10 mouse cellular contexts compared by ENCODE assay signal in genomic region chr10:25313856-25314584, GRCm38 (mm10). TPM values are rescaled to one million over a fixed set of nuclear protein-coding genes. Genes with fewer than 3 reads are reported as not detected.
DNase-seq lines count a peak whose midpoint lies in the region; ATAC-seq lines count a peak whose summit lies in the region.
"Had no signal": no experiment of that assay in that cellular context is flagged by ENCODE, and none has a peak within 500 bp of the region (broad histone marks: within the 10 kb centered on the region; RNA-seq: fewer than 3 reads in every experiment).

No protein-coding gene starts in this region.

- peak; percentile 36 for DNase-seq in forebrain, embryonic 10.5 days (ENCODE audit: extremely low spot score, low spot score)
- no peak for DNase-seq in lung, postnatal 4 days
- DNase-seq in limb, embryonic 10.5 days (ENCODE audit: low spot score) = peak; percentile 45
- DNase-seq in ovary, postnatal 36 days (ENCODE audit: low spot score) = no peak
- DNase-seq: kidney, adult 11 months; lung, adult 2 months had no signal

- H3K4me2 ChIP-seq in forebrain, embryonic 15.5 days (replicated peaks) = no peak overlapping the region; the same call in 1 of the 2 replicates
- H3K4me2 ChIP-seq in lung, embryonic 16.5 days (ENCODE audit: low read depth, low read length) = peak overlapping the region; percentile 32
- H3K4me2 ChIP-seq in stomach, embryonic 14.5 days (replicated peaks; ENCODE audit: low read depth, low read length) = peak overlapping the region; percentile 7; the same call in 1 of the 2 replicates

- no peak overlapping the region for H3K27ac ChIP-seq in forebrain, embryonic 10.5 days
- no peak overlapping the region for H3K27ac ChIP-seq in forebrain, embryonic 15.5 days (replicated peaks)
- no peak overlapping the region for H3K27ac ChIP-seq in lung, embryonic 16.5 days (ENCODE audit: low read length)
- H3K27ac ChIP-seq in limb, embryonic 10.5 days = no peak overlapping the region
- H3K27ac ChIP-seq in stomach, embryonic 14.5 days (ENCODE audit: low read length) = no peak overlapping the region

- H3K9ac ChIP-seq in forebrain, embryonic 15.5 days (replicated peaks) = no peak overlapping the region
- H3K9ac ChIP-seq in lung, embryonic 16.5 days (ENCODE audit: low read length) = no peak overlapping the region
- no peak overlapping the region for H3K9ac ChIP-seq in stomach, embryonic 14.5 days (replicated peaks; ENCODE audit: low read depth, low read length)

- WGBS in forebrain, embryonic 10.5 days = 4% methylated on average over 17 of the region's 17 CpGs
- 10% methylated on average over 17 of the region's 17 CpGs for WGBS in forebrain, embryonic 15.5 days
- WGBS in lung, embryonic 16.5 days = 24% methylated on average over 17 of the region's 17 CpGs
- 8% methylated on average over 17 of the region's 17 CpGs for WGBS in limb, embryonic 10.5 days
- WGBS in stomach, embryonic 14.5 days = 21% methylated on average over 17 of the region's 17 CpGs

- no peaks in the 10 kb centered on the region for H3K36me3 ChIP-seq in forebrain, embryonic 10.5 days (replicated peaks)
- no peaks in the 10 kb centered on the region for H3K36me3 ChIP-seq in forebrain, embryonic 15.5 days
- H3K36me3 ChIP-seq in lung, embryonic 16.5 days (ENCODE audit: control insufficient read depth, insufficient read depth, low read length) = no peaks in the 10 kb centered on the region
- no peaks in the 10 kb centered on the region for H3K36me3 ChIP-seq in limb, embryonic 10.5 days
- H3K36me3 ChIP-seq in stomach, embryonic 14.5 days (ENCODE audit: control insufficient read depth, insufficient read depth, low read length) = no peaks in the 10 kb centered on the region

- H3K9me3 ChIP-seq in forebrain, embryonic 10.5 days = no peaks in the 10 kb centered on the region
- no peaks in the 10 kb centered on the region for H3K9me3 ChIP-seq in forebrain, embryonic 15.5 days
- H3K9me3 ChIP-seq in lung, embryonic 16.5 days (ENCODE audit: control insufficient read depth, low read length) = no peaks in the 10 kb centered on the region
- H3K9me3 ChIP-seq in limb, embryonic 10.5 days (replicated peaks) = no peaks in the 10 kb centered on the region
- no peaks in the 10 kb centered on the region for H3K9me3 ChIP-seq in stomach, embryonic 14.5 days (ENCODE audit: control insufficient read depth, low read depth, low read length)

- H3K27me3 ChIP-seq in forebrain, embryonic 10.5 days (ENCODE audit: poor library complexity, severe bottlenecking) = 0 out of 2 replicates have a peak, but pooled peaks cover 8% of the 10 kb centered on the region
- no peaks in the 10 kb centered on the region for H3K27me3 ChIP-seq in forebrain, embryonic 15.5 days
- H3K27me3 ChIP-seq in lung, embryonic 16.5 days (ENCODE audit: control insufficient read depth, insufficient read depth, low read depth, low read length) = no peaks in the 10 kb centered on the region
- 0 out of 2 replicates have a peak, but pooled peaks cover 4% of the 10 kb centered on the region for H3K27me3 ChIP-seq in limb, embryonic 10.5 days (ENCODE audit: low read depth, poor library complexity, severe bottlenecking)
- H3K27me3 ChIP-seq in stomach, embryonic 14.5 days (ENCODE audit: control insufficient read depth, insufficient read depth, low read length) = no peaks in the 10 kb centered on the region

- H3K4me3 ChIP-seq in forebrain, embryonic 10.5 days = 0 out of 2 replicates have a peak overlapping the region, but pooled peaks have one; percentile 3
- no peak overlapping the region for H3K4me3 ChIP-seq in forebrain, embryonic 15.5 days
- no peak overlapping the region for H3K4me3 ChIP-seq in lung, embryonic 16.5 days (ENCODE audit: low read length)
- peak overlapping the region; percentile 14; the same call in 1 of the 2 replicates for H3K4me3 ChIP-seq in limb, embryonic 10.5 days
- no peak overlapping the region for H3K4me3 ChIP-seq in stomach, embryonic 14.5 days (ENCODE audit: low read depth, low read length)

- peaks cover 36% of the 10 kb centered on the region for H3K4me1 ChIP-seq in forebrain, embryonic 10.5 days
- H3K4me1 ChIP-seq in forebrain, embryonic 15.5 days = peaks cover 12% of the 10 kb centered on the region
- H3K4me1 ChIP-seq in lung, embryonic 16.5 days (replicated peaks; ENCODE audit: control insufficient read depth, insufficient read depth, low read length) = peaks cover 12% of the 10 kb centered on the region
- peaks cover 14% of the 10 kb centered on the region for H3K4me1 ChIP-seq in limb, embryonic 10.5 days
- no peaks in the 10 kb centered on the region for H3K4me1 ChIP-seq in stomach, embryonic 14.5 days (ENCODE audit: control insufficient read depth, insufficient read depth, low read length)

- ATAC-seq in forebrain, embryonic 15.5 days (replicated peaks) = no peak
- no peak for ATAC-seq in lung, embryonic 16.5 days (ENCODE audit: low read depth)
- ATAC-seq in stomach, embryonic 14.5 days (ENCODE audit: insufficient number of reproducible peaks, insufficient read depth, low FRiP score, low read depth) = no peak
- ATAC-seq in erythroid progenitor cell, adult 5-6 weeks (replicated peaks; ENCODE audit: low FRiP score, poor library complexity, severe bottlenecking) = no peak

RNA-seq across cellular contexts. Expression of gene Akap7, which starts 6.3 kb away (rescaled TPM):
- 15.1 and 16.4 TPM in 2 replicates for polyA plus RNA-seq in forebrain, embryonic 10.5 days (2016; fragmentation: Nextera tagmentation; extraction: Ambion mirVana)
- 24.5 and 28.3 TPM in 2 replicates for polyA plus RNA-seq in forebrain, embryonic 15.5 days (2015; fragmentation: Nextera tagmentation; extraction: Ambion mirVana)
- 18.9 and 20.1 TPM in 2 replicates for polyA plus RNA-seq in lung, embryonic 16.5 days (2015; fragmentation: Nextera tagmentation; extraction: Ambion mirVana)
- polyA plus RNA-seq in limb, embryonic 10.5 days (2016; fragmentation: Nextera tagmentation; extraction: Ambion mirVana) = 18.5 and 21.3 TPM in 2 replicates
- polyA plus RNA-seq in stomach, embryonic 14.5 days (2014; fragmentation: Nextera tagmentation; extraction: Ambion mirVana) = 23.6 and 30.1 TPM in 2 replicates
- total RNA-seq in erythroid progenitor cell, adult 5-6 weeks (2015; ENCODE audit: low replicate concordance) = 77.8 and 87.2 TPM in 2 replicates
- 80.0 and 82.3 TPM in 2 replicates for total RNA-seq in erythroid progenitor cell, adult 5-6 weeks (2017; ENCODE audit: low replicate concordance)

RNA-seq across cellular contexts. Expression of gene Epb41l2, which starts 45.6 kb away (rescaled TPM):
- 42.7 and 43.0 TPM in 2 replicates for polyA plus RNA-seq in forebrain, embryonic 10.5 days (2016; fragmentation: Nextera tagmentation; extraction: Ambion mirVana)
- polyA plus RNA-seq in forebrain, embryonic 15.5 days (2015; fragmentation: Nextera tagmentation; extraction: Ambion mirVana) = 20.7 and 21.8 TPM in 2 replicates
- polyA plus RNA-seq in lung, embryonic 16.5 days (2015; fragmentation: Nextera tagmentation; extraction: Ambion mirVana) = 84.4 and 95.3 TPM in 2 replicates
- polyA plus RNA-seq in limb, embryonic 10.5 days (2016; fragmentation: Nextera tagmentation; extraction: Ambion mirVana) = 54.0 and 79.4 TPM in 2 replicates
- polyA plus RNA-seq in stomach, embryonic 14.5 days (2014; fragmentation: Nextera tagmentation; extraction: Ambion mirVana) = 65.3 and 70.8 TPM in 2 replicates
- 9.6 and 17.7 TPM in 2 replicates for total RNA-seq in erythroid progenitor cell, adult 5-6 weeks (2015; ENCODE audit: low replicate concordance)
- 7.4 and 13.5 TPM in 2 replicates for total RNA-seq in erythroid progenitor cell, adult 5-6 weeks (2017; ENCODE audit: low replicate concordance)

Comparison
In these comparisons a context has a peak if more than half of its experiments do, and no peak if none do; other contexts are left out.
1. H3K4me3 ChIP-seq: peak in forebrain, embryonic 10.5 days (single experiment) and limb, embryonic 10.5 days (single experiment); none in forebrain, embryonic 15.5 days (single experiment), lung, embryonic 16.5 days (single experiment) and stomach, embryonic 14.5 days (single experiment).
2. DNase-seq: peak in forebrain, embryonic 10.5 days (single experiment) and limb, embryonic 10.5 days (single experiment); none in lung, postnatal 4 days (0 of 2) and ovary, postnatal 36 days (single experiment).